Mouse (Mus musculus): Measurements from ENCODE around the gene Slc5a2. TPM values are rescaled to one million over a fixed set of nuclear protein-coding genes. Genes with fewer than 3 reads are reported as not detected.
A peak's percentile ranks its signal among the peaks of the same experiment; 100 is the strongest.

The Slc5a2 gene
- polyA plus RNA-seq, 3 experiments from 2014 or later = not detected

DNA sequence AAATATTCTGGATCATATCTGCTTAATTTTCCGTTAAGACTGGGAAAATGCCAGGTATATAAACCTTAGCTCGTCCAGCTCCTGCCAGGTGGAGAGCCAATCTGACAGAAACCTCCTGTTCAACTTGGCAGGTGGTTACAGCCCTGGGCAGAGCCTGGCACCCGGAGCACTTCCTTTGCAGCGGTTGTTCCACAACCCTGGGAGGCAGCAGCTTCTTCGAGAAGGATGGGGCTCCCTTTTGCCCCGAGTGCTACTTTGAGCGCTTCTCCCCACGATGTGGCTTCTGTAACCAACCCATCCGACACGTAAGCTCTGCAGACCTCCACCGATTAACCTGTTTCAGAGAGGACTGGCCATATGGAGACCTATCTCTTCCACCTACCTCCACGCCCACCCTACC, 13.5 kb upstream of the Slc5a2 start:
- ATAC-seq = no peak

DNA sequence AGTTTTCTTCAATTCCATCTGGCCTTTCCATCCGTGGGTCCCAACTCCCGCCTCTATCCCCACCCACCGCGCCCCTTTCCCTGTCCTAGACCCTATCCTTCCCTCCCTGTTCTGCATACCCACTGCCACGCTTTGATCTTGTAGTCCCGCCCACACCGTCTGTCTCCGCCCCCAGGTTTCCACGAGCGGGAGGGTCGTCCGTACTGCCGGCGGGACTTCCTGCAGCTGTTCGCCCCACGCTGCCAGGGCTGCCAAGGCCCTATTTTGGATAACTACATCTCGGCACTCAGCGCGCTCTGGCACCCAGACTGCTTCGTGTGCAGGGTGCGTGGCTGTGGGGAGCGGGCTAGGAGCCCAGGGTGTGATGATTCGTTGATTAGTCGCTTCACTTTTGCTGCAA, 12.8 kb upstream of the Slc5a2 start:
- ATAC-seq = no peak

GRCm38 (mm10) chr7:128254978-128255377, 10.5 kb upstream of the Slc5a2 start:
- no peak for ATAC-seq

DNA sequence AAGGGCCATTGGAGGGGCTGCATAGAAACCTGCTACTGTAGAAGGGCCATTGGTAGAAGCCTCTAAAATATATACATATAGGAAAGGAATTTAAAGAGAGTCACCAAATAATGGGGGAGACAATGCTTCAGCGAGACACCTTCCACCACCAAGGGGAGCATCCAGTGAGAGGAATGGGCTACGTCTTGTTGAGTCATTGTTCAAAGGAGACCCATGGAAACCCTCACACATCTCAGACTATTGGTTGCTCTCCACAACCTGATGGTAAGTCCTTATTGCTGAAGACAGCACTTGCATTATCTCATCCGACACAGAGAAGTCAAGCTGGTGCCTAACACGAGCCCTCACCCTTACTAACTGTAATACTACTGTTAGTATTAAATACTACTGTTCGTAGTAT, 9.7 kb upstream of the Slc5a2 start:
- ATAC-seq = no peak

GRCm38 (mm10) chr7:128256783-128257334, 8.6 kb upstream of the Slc5a2 start:
- ATAC-seq = no peak

DNA sequence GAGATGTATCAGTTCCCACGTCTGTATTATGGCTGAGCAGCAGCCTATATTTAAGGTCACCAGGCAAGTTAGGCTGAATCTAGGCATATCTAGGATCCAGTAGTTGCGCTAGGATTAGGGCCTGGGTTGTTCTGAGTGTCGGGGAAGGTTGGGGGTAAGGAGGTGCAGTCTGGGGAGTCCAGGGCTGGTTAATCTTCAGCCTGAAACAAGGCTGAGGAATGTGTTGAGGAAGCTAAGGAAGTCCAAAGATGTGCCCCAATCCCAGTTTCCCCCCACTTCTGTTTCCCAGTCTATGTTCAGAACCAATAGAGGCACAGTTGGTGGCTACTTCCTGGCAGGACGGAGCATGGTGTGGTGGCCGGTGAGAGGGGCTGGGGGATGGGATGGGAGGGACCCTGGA, 599 bp downstream of the Slc5a2 start:
- no peak for ATAC-seq

- ATAC-seq = no peak
Observed at GRCm38 (mm10) chr7:128267391-128267790, 1.9 kb downstream of the Slc5a2 start.

DNA sequence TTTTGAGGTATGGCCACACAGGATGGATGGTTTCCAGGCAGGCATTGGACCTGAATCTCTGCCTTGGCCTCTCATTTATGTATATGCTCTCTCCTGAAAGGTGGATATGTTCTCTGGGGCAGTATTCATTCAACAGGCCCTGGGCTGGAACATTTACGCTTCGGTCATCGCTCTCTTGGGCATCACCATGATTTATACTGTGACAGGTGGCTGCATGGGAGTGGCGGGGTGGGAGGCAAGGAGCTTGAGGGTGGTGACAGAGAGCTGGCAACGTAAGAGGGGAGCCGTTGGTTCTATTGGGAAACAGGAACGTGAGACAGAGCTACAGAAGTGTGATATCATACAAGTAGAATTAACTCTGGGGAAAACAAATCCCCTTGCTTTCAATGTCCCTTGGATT, 2.4 kb downstream of the Slc5a2 start:
- no peak for ATAC-seq

DNA sequence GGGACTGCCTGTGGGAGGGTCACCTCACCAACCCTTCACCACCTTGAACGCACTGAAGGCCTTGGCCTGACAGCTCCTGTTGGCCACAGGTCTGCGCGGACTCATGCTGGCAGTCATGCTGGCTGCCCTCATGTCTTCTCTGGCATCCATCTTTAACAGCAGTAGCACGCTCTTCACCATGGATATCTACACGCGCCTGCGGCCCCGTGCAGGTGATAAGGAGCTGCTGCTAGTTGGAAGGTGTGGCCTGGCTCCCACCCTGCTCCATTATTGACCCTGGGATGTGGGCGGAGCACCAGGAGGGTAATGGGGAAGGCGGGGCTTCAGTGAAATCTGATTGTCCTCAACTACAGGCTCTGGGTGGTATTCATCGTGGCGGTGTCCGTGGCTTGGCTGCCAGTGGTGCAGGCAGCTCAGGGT, 5.0 kb downstream of the Slc5a2 start:
- ATAC-seq = no peak

GRCm38 (mm10) chr7:128271496-128271895, 6.0 kb downstream of the Slc5a2 start:
- no peak for ATAC-seq

- ATAC-seq = no peak
Observed at GRCm38 (mm10) chr7:128276051-128276450, 10.6 kb downstream of the Slc5a2 start.

DNA sequence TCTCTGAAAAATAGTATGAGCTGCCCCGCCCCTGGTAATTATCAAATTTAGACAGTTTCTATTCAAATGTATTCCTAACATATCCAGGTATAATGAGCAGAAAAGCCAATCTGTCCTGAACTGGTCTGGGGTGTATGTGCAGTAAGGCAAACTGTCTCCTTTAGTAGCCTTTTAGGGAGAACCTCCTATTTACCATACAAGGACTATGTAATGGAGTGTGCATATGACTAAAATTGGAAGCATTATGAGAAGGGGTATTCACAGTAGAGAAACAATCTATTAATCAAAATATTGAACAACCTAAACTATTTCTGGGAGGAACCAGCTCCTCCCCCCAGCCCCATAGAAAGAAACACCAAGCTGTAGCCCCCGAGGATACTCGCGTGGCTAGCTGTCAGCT, 14.3 kb downstream of the Slc5a2 start:
- no peak for ATAC-seq

DNA sequence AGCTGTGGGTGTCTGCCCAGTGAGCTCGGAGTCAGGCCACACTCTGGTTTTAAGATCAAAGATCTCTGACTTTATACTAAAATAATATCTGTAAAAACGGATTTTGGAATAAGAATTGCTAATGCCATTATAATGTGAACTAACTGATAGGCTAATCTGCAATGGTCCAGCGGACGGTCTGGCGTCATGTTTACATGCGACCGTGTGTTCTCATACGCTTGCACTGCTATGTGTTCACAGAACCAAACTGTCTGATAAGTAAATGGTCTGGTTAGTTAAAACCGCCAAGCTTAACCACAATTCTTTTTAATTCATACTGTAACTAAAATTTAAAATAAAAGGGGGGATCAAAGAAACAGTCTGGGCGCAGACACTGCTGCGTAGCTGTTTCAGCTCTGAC, 16.3 kb downstream of the Slc5a2 start:
- no peak for ATAC-seq

GRCm38 (mm10) chr7:128282532-128283244, 17.2 kb downstream of the Slc5a2 start:
- ATAC-seq = no peak

- ATAC-seq = no peak
Observed at GRCm38 (mm10) chr7:128284047-128284446, 18.6 kb downstream of the Slc5a2 start.

GRCm38 (mm10) chr7:128285060-128285459, 19.6 kb downstream of the Slc5a2 start:
- no peak for ATAC-seq

GRCm38 (mm10) chr7:128288923-128289544, 23.6 kb downstream of the Slc5a2 start:
- ATAC-seq = no peak

- ATAC-seq = no peak
Observed at GRCm38 (mm10) chr7:128294785-128295184, 29.3 kb downstream of the Slc5a2 start.

DNA sequence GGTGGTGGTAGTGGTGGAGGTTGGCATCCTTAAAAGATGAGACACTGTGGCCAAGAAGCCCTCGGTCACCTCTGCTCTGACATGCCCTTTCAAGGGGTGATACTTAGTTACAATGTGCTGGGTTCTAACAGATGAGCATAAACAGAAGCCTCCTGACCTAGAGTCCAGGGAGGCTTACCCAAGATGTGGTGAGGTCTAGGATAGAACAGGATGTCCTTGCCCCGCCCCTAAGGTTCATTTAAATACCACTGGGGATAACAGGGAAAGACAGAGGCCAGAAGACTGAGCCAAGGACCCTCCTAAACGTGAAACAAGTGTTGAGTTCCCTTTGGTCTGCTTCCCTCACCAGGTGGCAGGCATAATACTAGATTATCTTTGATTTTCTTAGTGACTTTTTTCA, 31.1 kb downstream of the Slc5a2 start:
- no peak for ATAC-seq

DNA sequence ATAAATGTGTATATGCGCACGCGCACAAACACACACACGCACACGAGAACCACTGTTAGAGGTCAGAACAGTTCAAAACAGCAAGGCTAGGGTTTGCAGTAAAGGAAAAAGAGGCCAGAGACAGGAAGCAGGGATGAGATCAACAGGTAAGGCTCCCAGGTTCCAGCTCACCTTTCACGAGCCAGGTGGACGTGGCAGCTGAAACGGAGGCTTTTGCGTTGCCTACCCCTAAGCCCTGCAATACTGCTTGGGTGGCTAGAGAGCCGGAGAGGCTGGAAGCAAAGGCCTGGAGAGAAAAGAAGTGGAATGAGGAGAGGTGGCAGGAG, 31.8 kb downstream of the Slc5a2 start:
- no peak for ATAC-seq

DNA sequence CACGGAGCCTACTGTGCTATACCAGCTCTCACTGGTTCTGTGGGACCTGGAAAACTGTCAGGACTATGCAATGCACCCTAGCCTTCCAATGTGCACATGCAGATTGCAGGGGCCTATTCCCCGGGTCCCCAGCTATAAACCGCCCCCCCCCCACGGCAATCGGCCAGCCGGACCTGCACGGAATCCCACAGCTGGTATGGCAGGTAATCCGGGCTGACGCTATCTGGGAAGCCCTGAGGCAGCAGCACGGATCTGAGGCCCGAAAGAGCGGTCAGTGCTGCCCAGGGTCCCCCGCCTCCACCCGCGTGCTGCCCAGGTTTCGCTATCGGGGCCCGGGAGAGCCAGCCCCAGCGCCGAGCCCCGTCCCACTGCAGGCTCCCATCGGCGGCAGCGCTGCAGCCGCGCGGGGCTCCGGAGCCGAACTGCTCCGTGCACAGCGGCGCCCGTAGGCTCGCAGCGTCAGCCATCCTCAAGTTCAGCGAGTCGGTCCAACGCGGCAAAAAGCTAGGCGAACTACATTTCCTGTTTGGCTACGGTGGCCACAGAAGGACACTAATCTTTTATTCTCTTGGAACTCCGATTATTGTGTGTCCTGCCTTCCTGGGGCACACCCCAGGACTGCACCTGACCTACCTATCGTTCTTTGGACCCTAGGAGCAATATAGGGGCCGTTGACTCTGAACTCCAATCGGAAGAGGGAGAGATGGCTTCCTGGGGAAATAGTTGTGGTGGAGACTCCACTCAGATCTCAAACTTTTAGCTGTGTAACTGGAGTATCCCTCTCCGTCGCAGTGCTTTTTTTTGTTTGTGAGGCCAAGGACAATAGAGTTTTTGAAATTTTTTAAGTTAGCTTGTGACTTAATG, 32.4 kb downstream of the Slc5a2 start, which contains the start of gene BC017158:
BC017158 (minus strand) TSS at position 554 of the 864 bp plus-strand sequence.
- peak; percentile 77 for ATAC-seq

DNA sequence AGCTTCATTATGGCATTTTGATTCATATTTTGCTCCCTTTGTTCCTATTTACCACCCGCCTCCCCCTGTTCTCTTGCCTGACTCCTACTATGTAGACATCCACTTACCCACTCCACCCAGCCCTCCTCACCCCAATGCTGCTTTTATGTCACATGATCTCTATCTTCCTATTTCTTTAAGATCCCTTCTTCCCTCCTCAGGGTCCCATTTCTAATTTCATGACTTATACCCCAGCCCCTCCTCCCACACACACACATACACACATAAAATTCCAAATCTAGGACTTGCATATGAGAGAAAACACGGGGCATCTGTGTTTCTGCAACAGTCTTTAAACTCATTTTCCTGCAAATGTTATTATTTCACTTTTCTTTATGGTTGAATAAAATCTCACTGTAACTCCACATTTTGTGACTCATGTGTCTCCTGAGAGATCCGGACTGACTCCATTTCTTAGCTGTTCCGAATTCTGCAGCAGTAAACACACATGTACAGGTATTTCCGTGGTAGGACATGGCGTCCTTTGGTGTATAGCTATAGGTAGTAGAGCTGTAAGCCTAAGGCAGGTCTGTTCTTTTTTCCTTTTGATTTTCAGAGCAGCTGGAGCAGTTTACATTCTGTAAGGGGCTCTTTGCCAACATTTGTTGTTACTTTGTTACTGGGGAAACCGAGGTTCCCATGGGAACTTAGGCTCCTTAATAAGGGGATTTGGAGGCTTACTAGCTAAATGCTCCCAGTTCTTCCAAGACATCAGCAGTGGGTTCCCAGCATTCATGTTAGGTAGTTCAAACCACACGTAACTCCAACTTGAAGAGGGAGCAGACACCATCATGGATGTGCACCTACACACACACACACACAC, 33.3 kb downstream of the Slc5a2 start:
- no peak for ATAC-seq
